Mouse (Mus musculus) erythroblast, embryonic 14.5 days (primary cell): ENCODE data around the gene Gm5134.

ENCODE experiments used
- GATA1 ChIP-seq: IDR thresholded peaks from 2 replicates; pipeline ENCODE4 v1.6.1; 2012; ENCODE audit warnings: low read length, inconsistent platforms, mixed read lengths
- TAL1 ChIP-seq: IDR thresholded peaks from 3 replicates; pipeline ENCODE4 v1.6.1; 2012; ENCODE audit warnings: low read length, inconsistent platforms, mixed read lengths

DNA sequence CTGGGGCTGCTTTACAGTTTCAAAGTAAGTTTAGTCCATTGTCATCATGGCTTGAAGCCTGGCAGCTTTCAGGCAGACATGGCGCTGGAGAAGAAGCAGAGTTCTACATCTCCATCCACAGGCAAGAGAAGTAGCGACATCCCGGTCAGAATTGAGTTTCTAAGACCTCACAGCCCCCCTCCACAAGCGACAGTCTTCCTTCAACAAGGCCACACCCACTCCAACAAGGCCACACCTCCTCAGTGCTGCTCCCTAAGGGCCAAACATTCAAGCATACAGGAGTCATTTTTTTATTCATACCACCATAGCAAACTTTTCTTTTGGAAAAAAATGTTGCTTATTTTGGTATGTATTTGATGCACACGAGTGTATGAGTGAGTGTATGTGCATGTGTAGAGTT is 76.2 kb downstream of the Gm5134 start:
- TF ChIP-seq GATA1 (no peak), TAL1 (no peak)
